Mouse (Mus musculus) adrenal gland, postnatal 36 days (tissue): ENCODE measurements around the gene Atp5h. TPM values are rescaled to one million over a fixed set of nuclear protein-coding genes. Genes with fewer than 3 reads are reported as not detected.
"Not testable (repeated sequence)": the region's sequence is repeated elsewhere in the genome, so short reads cannot be mapped to it uniquely, and the experiment has no call there.

ENCODE experiments used
- DNase-seq, 2 experiments: peaks; one replicate each; pipeline ENCODE4 v3.0.0; 2021; ENCODE audit warnings: mixed read lengths in 1 of 2
- total RNA-seq, 2 experiments: library from RNA; stranded (reverse); gene quantifications; 2 replicates each; pipeline ENCODE4 v1.2.3; 2021

The Atp5h gene
- total RNA-seq, 2 experiments from 2014 or later, result 567 to 597 TPM

GRCm38 (mm10) chr11:115400126-115400525 lies 19.6 kb downstream of the Atp5h start:
- DNase-seq, result peak in 1 of 2 experiments; percentile 49

- no peak for DNase-seq
Observed at GRCm38 (mm10) chr11:115398085-115398484, 21.7 kb downstream of the Atp5h start.

GRCm38 (mm10) chr11:115393721-115394325 lies 25.9 kb downstream of the Atp5h start:
- DNase-seq, result peak; percentile 60 to 63

GRCm38 (mm10) chr11:115391358-115391757 lies 28.4 kb downstream of the Atp5h start:
- no peak for DNase-seq

- not testable (repeated sequence) for DNase-seq
Observed at GRCm38 (mm10) chr11:115386859-115387258, 32.9 kb downstream of the Atp5h start.

GRCm38 (mm10) chr11:115384587-115384986 lies 35.2 kb downstream of the Atp5h start:
- peak; percentile 85 to 88 for DNase-seq

- peak; percentile 22 to 26 for DNase-seq
Observed at GRCm38 (mm10) chr11:115383701-115384474, 35.9 kb downstream of the Atp5h start.

GRCm38 (mm10) chr11:115382891-115383290 lies 36.9 kb downstream of the Atp5h start:
- peak; percentile 61 to 65 for DNase-seq

- peak; percentile 96 for DNase-seq
Observed at GRCm38 (mm10) chr11:115381743-115382539, 37.8 kb downstream of the Atp5h start, which contains the start of gene Cdr2l. TSS of gene Cdr2l (plus strand) at chr11:115381916.

- DNase-seq, result no peak
Observed at GRCm38 (mm10) chr11:115381276-115381675, 38.5 kb downstream of the Atp5h start.

GRCm38 (mm10) chr11:115377854-115378253 lies 41.9 kb downstream of the Atp5h start:
- no peak for DNase-seq

- no peak for DNase-seq
Observed at GRCm38 (mm10) chr11:115377254-115377653, 42.5 kb downstream of the Atp5h start.

- DNase-seq, result no peak
Observed at GRCm38 (mm10) chr11:115376722-115377121, 43.0 kb downstream of the Atp5h start.

GRCm38 (mm10) chr11:115374695-115375425 lies 44.9 kb downstream of the Atp5h start:
- no peak for DNase-seq

- peak; percentile 83 to 86 for DNase-seq
Observed at GRCm38 (mm10) chr11:115373805-115374694, 45.7 kb downstream of the Atp5h start.

GRCm38 (mm10) chr11:115372737-115373136 lies 47.0 kb downstream of the Atp5h start:
- DNase-seq, result no peak

GRCm38 (mm10) chr11:115372015-115372414 lies 47.7 kb downstream of the Atp5h start:
- DNase-seq, result no peak

GRCm38 (mm10) chr11:115371354-115371753 lies 48.4 kb downstream of the Atp5h start:
- no peak for DNase-seq

GRCm38 (mm10) chr11:115370368-115370767 lies 49.4 kb downstream of the Atp5h start:
- no peak for DNase-seq

- DNase-seq, result peak; percentile 92 to 94
Observed at GRCm38 (mm10) chr11:115367395-115367944, 52.3 kb downstream of the Atp5h start, which contains the start of gene Hid1. TSS of gene Hid1 (minus strand) at chr11:115367756.
